ENCODE assay signal across 8 mouse cellular contexts in genomic region chr2:18821451-18822379, GRCm38 (mm10).
DNase-seq lines count a peak whose midpoint lies in the region; ATAC-seq and TF ChIP-seq lines count a peak whose summit lies in the region.

No protein-coding gene starts in this region.

- peak overlapping the region; percentile 52 for H3K4me2 ChIP-seq in intestine, embryonic 15.5 days (replicated peaks)
- peak overlapping the region; percentile 78 for H3K4me2 ChIP-seq in liver, postnatal 0 days (ENCODE audit: low read depth, low read length)
- no peak overlapping the region for H3K4me2 ChIP-seq in neural tube, embryonic 11.5 days (ENCODE audit: low read depth)

- H3K4me1 ChIP-seq in intestine, embryonic 15.5 days (replicated peaks): peaks cover 9% of the 10 kb centered on the region
- H3K4me1 ChIP-seq in liver, postnatal 0 days (ENCODE audit: insufficient read depth): peaks cover 8% of the 10 kb centered on the region
- H3K4me1 ChIP-seq in neural tube, embryonic 11.5 days (ENCODE audit: control insufficient read depth, insufficient read depth, low read length): peaks cover 12% of the 10 kb centered on the region; the same call in 1 of the 2 replicates

- 49% methylated on average over 18 of the region's 18 CpGs for WGBS in intestine, embryonic 15.5 days
- WGBS in liver, postnatal 0 days (ENCODE audit: insufficient replicate concordance): 24% methylated on average over 18 of the region's 18 CpGs
- 40% methylated on average over 18 of the region's 18 CpGs for whole genome bisulfite sequencing in neural tube, embryonic 11.5 days

- H3K9ac ChIP-seq in intestine, embryonic 15.5 days: peak overlapping the region; percentile 8; the same call in 1 of the 2 replicates
- peak overlapping the region; percentile 66 for H3K9ac ChIP-seq in liver, postnatal 0 days (replicated peaks)
- H3K9ac ChIP-seq in neural tube, embryonic 11.5 days (ENCODE audit: low read length): no peak overlapping the region

- intact Hi-C loops in gastrocnemius, postnatal 36 days (cut with DNase I): no loop called here

- H3K9me3 ChIP-seq in intestine, embryonic 15.5 days: no peaks in the 10 kb centered on the region
- H3K9me3 ChIP-seq in liver, postnatal 0 days (ENCODE audit: low read length): no peaks in the 10 kb centered on the region
- no peaks in the 10 kb centered on the region for H3K9me3 ChIP-seq in neural tube, embryonic 11.5 days (ENCODE audit: control insufficient read depth, low read length)

- TF ChIP-seq EP300 in liver, postnatal 0 days (IDR thresholded peaks at IDR 0.05; ENCODE audit: low read depth): no peak

- peak overlapping the region; percentile 13; the same call in 1 of the 2 replicates for H3K27ac ChIP-seq in intestine, embryonic 15.5 days
- peak overlapping the region; percentile 58 for H3K27ac ChIP-seq in liver, postnatal 0 days (ENCODE audit: low read depth)
- H3K27ac ChIP-seq in neural tube, embryonic 11.5 days (ENCODE audit: low read depth, low read length): no peak overlapping the region

- peak overlapping the region; percentile 14; the same call in 1 of the 2 replicates for H3K4me3 ChIP-seq in intestine, embryonic 15.5 days (replicated peaks)
- H3K4me3 ChIP-seq in liver, postnatal 0 days (ENCODE audit: low read depth, low read length): peak overlapping the region; percentile 55
- no peak overlapping the region for H3K4me3 ChIP-seq in neural tube, embryonic 11.5 days (ENCODE audit: low read depth, low read length)

- DNase-seq in gastrocnemius, postnatal 36 days: peak; percentile 14 to 46
- DNase-seq in liver, postnatal 0 days: peak; percentile 55
- DNase-seq in neural tube, embryonic 11.5 days (ENCODE audit: low spot score): peak; percentile 25
- DNase-seq in cerebellum, postnatal 10 days: no peak

- no peak for TF ChIP-seq CTCF in liver, postnatal 0 days (IDR thresholded peaks at IDR 0.05; ENCODE audit: low read depth)

- H3K27me3 ChIP-seq in intestine, embryonic 15.5 days (replicated peaks): no peaks in the 10 kb centered on the region
- no peaks in the 10 kb centered on the region for H3K27me3 ChIP-seq in liver, postnatal 0 days (ENCODE audit: insufficient read depth, low read length)
- no peaks in the 10 kb centered on the region for H3K27me3 ChIP-seq in neural tube, embryonic 11.5 days (ENCODE audit: control insufficient read depth, insufficient read depth, low read length)

- ATAC-seq in CD4-positive, CD25-positive, alpha-beta regulatory T cell, adult 4 months: peak; percentile 99
- peak; percentile 89 for ATAC-seq in common myeloid progenitor, adult 5-6 weeks (replicated peaks; ENCODE audit: low read depth, poor library complexity, severe bottlenecking)
- ATAC-seq in intestine, embryonic 15.5 days: peak; percentile 77
- peak; percentile 69 for ATAC-seq in liver, postnatal 0 days
- no peak for ATAC-seq in neural tube, embryonic 11.5 days (ENCODE audit: insufficient read depth, low FRiP score, low TSS enrichment)
- no peak for ATAC-seq in cerebellum, adult (ENCODE audit: insufficient number of reproducible peaks, low FRiP score, low TSS enrichment)

- no peaks in the 10 kb centered on the region for H3K36me3 ChIP-seq in intestine, embryonic 15.5 days
- no peaks in the 10 kb centered on the region for H3K36me3 ChIP-seq in liver, postnatal 0 days (replicated peaks; ENCODE audit: insufficient read depth, low read length)
- H3K36me3 ChIP-seq in neural tube, embryonic 11.5 days (ENCODE audit: control insufficient read depth, insufficient read depth, low read length): no peaks in the 10 kb centered on the region

Comparison
In these comparisons a context has a peak if more than half of its experiments do, and no peak if none do; other contexts are left out.
1. ATAC-seq: peak in CD4-positive, CD25-positive, alpha-beta regulatory T cell, adult 4 months (single experiment), common myeloid progenitor, adult 5-6 weeks (single experiment), intestine, embryonic 15.5 days (single experiment) and liver, postnatal 0 days (single experiment); none in neural tube, embryonic 11.5 days (single experiment) and cerebellum, adult (single experiment).
2. DNase-seq: peak in gastrocnemius, postnatal 36 days (2 of 2), liver, postnatal 0 days (single experiment) and neural tube, embryonic 11.5 days (single experiment); none in cerebellum, postnatal 10 days (0 of 2).